In the genomic region with DNA sequence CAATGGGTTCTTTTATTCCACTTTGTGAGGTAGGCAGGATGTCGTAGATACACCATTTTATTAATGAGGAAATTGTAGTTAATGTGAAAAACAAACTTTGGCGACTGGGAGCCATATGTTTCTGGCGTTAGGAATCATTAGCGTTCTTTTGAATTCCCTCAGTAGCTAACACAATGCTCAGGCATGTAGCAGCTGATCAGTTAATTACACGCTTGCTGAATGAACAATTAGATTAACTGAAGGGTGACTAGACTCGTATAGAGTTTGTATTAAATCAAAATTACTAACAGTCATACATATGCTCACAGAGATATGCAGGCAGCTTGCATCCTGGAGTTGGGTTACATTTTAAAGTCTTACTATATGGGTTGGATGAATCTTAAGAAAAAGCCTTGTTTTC, we compare ENCODE assay signal across 24 mouse cellular contexts. TPM values are rescaled to one million over a fixed set of nuclear protein-coding genes. Genes with fewer than 3 reads are reported as not detected.
DNase-seq lines count a peak whose midpoint lies in the region; ATAC-seq and TF ChIP-seq lines count a peak whose summit lies in the region.
"Had no signal": no experiment of that assay in that cellular context is flagged by ENCODE, and none has a peak within 500 bp of the region (broad histone marks: within the 10 kb centered on the region; RNA-seq: fewer than 3 reads in every experiment).

No protein-coding gene starts in this region.

- no peak for DNase-seq in testis, postnatal 14 days (ENCODE audit: low spot score)
- peak; percentile 64 for DNase-seq in retina, embryonic 14.5 days (ENCODE audit: low spot score)
- no peak for DNase-seq in gastrocnemius, postnatal 4 days (ENCODE audit: low spot score in 2 of 2)
- DNase-seq: adrenal gland, adult 8-10 months; adrenal gland, postnatal 25 days; cerebellum, adult 18-20 months; cerebellum, adult 9-10 months; cerebellum, postnatal 14 days; gastrocnemius, postnatal 10 days; gastrocnemius, postnatal 36 days; heart, postnatal 10 days; heart, postnatal 4 days; kidney, adult 2 months had no signal

- TF ChIP-seq CTCF in testis, adult 2 months (IDR thresholded peaks at IDR 0.05; ENCODE audit: control insufficient read depth, insufficient read depth, insufficient replicate concordance, low read depth, low read length): no peak

- H3K9ac ChIP-seq in forebrain, embryonic 16.5 days (replicated peaks; ENCODE audit: low read depth, low read length): no peak overlapping the region
- H3K9ac ChIP-seq in forebrain, embryonic 12.5 days: no peak overlapping the region
- H3K9ac ChIP-seq: heart, embryonic 12.5 days; heart, embryonic 15.5 days; hindbrain, embryonic 15.5 days had no signal

- no peak overlapping the region for H3K27ac ChIP-seq in forebrain, embryonic 16.5 days (ENCODE audit: low read length)
- no peak overlapping the region for H3K27ac ChIP-seq in forebrain, embryonic 12.5 days
- H3K27ac ChIP-seq in testis, adult 2 months (ENCODE audit: control insufficient read depth, insufficient read depth, low read depth, low read length): no peak overlapping the region
- H3K27ac ChIP-seq: forebrain, embryonic 10.5 days; heart, embryonic 15.5 days; hindbrain, embryonic 15.5 days had no signal

- no peaks in the 10 kb centered on the region for H3K9me3 ChIP-seq in forebrain, embryonic 16.5 days (ENCODE audit: control insufficient read depth, low read length)
- H3K9me3 ChIP-seq in forebrain, embryonic 12.5 days: no peaks in the 10 kb centered on the region
- H3K9me3 ChIP-seq: forebrain, embryonic 10.5 days; heart, embryonic 12.5 days; heart, embryonic 15.5 days; hindbrain, embryonic 15.5 days had no signal

- peaks cover 40% of the 10 kb centered on the region for H3K36me3 ChIP-seq in forebrain, embryonic 16.5 days (ENCODE audit: control insufficient read depth, insufficient read depth)
- peaks cover 68% of the 10 kb centered on the region for H3K36me3 ChIP-seq in forebrain, embryonic 12.5 days (replicated peaks)
- peaks cover 1% of the 10 kb centered on the region for H3K36me3 ChIP-seq in testis, adult 2 months (ENCODE audit: control insufficient read depth, insufficient read depth, low read length)

- 27% methylated on average over 6 of the region's 6 CpGs for WGBS in forebrain, embryonic 16.5 days
- 48% methylated on average over 6 of the region's 6 CpGs for WGBS in forebrain, embryonic 12.5 days

- no peaks in the 10 kb centered on the region for H3K4me1 ChIP-seq in forebrain, embryonic 16.5 days (replicated peaks; ENCODE audit: control insufficient read depth, insufficient read depth, low read length)
- no peaks in the 10 kb centered on the region for H3K4me1 ChIP-seq in forebrain, embryonic 12.5 days
- H3K4me1 ChIP-seq in testis, adult 2 months (ENCODE audit: control insufficient read depth, insufficient read depth, low read length): no peaks in the 10 kb centered on the region
- H3K4me1 ChIP-seq: forebrain, embryonic 10.5 days; hindbrain, embryonic 15.5 days had no signal

- H3K27me3 ChIP-seq in forebrain, embryonic 16.5 days (replicated peaks; ENCODE audit: control insufficient read depth, insufficient read depth, low read length): no peaks in the 10 kb centered on the region
- no peaks in the 10 kb centered on the region for H3K27me3 ChIP-seq in forebrain, embryonic 12.5 days
- no peaks in the 10 kb centered on the region for H3K27me3 ChIP-seq in testis, adult 2 months (ENCODE audit: control insufficient read depth, insufficient read depth, low read length)
- H3K27me3 ChIP-seq: heart, embryonic 12.5 days; heart, embryonic 15.5 days; hindbrain, embryonic 15.5 days had no signal

- H3K4me3 ChIP-seq in forebrain, embryonic 16.5 days (replicated peaks; ENCODE audit: low read length): no peak overlapping the region
- no peak overlapping the region for H3K4me3 ChIP-seq in forebrain, embryonic 12.5 days (replicated peaks)
- H3K4me3 ChIP-seq in testis, adult 2 months (ENCODE audit: control insufficient read depth, low read depth, low read length): peak overlapping the region; percentile 16; the same call in 1 of the 2 replicates
- H3K4me3 ChIP-seq: forebrain, embryonic 10.5 days; heart, embryonic 12.5 days; heart, embryonic 15.5 days; hindbrain, embryonic 15.5 days had no signal

- no peak overlapping the region for H3K4me2 ChIP-seq in forebrain, embryonic 16.5 days (ENCODE audit: low read length)
- H3K4me2 ChIP-seq in forebrain, embryonic 12.5 days: no peak overlapping the region
- H3K4me2 ChIP-seq: heart, embryonic 12.5 days; heart, embryonic 15.5 days; hindbrain, embryonic 15.5 days had no signal

- ATAC-seq in forebrain, embryonic 16.5 days: peak; percentile 55
- ATAC-seq in forebrain, embryonic 12.5 days (ENCODE audit: low FRiP score): no peak
- ATAC-seq: activated CD4-positive, CD25-positive, alpha-beta regulatory T cell, adult 4 months; CD4-positive, CD25-positive, alpha-beta regulatory T cell, adult 4 months; intestine, postnatal 0 days had no signal

- TF ChIP-seq POLR2A in testis, adult 2 months (IDR thresholded peaks at IDR 0.05; ENCODE audit: control insufficient read depth, low read depth, low read length): no peak

RNA-seq across cellular contexts. Expression of a gene that starts 56.4 kb away (rescaled TPM):
- polyA plus RNA-seq in forebrain, embryonic 16.5 days (2015; fragmentation: Nextera tagmentation; extraction: Ambion mirVana): 7.8 and 10.9 TPM in 2 replicates
- 1.3 and 2.2 TPM in 2 replicates for polyA plus RNA-seq in forebrain, embryonic 12.5 days (2016; fragmentation: Nextera tagmentation; extraction: Ambion mirVana)
- polyA plus RNA-seq in testis, adult 2 months (2012; rRNA removed): 0.41 and 0.61 TPM in 2 replicates
- total RNA-seq in gastrocnemius, postnatal 4 days (2021): 1 to 10 TPM; 1.3 to 1.7 TPM
- total RNA-seq: gastrocnemius, adult 18-20 months had no signal
- polyA plus RNA-seq: activated CD4-positive, CD25-positive, alpha-beta regulatory T cell, adult 4 months; CD4-positive, CD25-positive, alpha-beta regulatory T cell, adult 4 months had no signal
